Mouse (Mus musculus): ENCODE data around the gene Zfp955b.
"Not testable (repeated sequence)": the region's sequence is repeated elsewhere in the genome, so short reads cannot be mapped to it uniquely, and the experiment has no call there.

Zfp955b gene

GRCm38 (mm10) chr17:33289039-33289875, at the start of gene Zfp955b:
TSS of gene Zfp955b (plus strand) at chr17:33289544.
- DNase-seq (ENCODE audit: low spot score in 2 of 2): not testable (repeated sequence)

- DNase-seq (ENCODE audit: low spot score in 2 of 2): not testable (repeated sequence)
Observed at GRCm38 (mm10) chr17:33254530-33255318, 34.6 kb upstream of the Zfp955b start, which contains the start of gene Zfp955a. TSS of gene Zfp955a (minus strand) at chr17:33255145.

GRCm38 (mm10) chr17:33255319-33255657, 34.1 kb upstream of the Zfp955b start:
- not testable (repeated sequence) for DNase-seq (ENCODE audit: low spot score in 2 of 2)

- no peak for DNase-seq (ENCODE audit: low spot score in 2 of 2)
Observed at GRCm38 (mm10) chr17:33264376-33264775, 25.0 kb upstream of the Zfp955b start, which contains the start of gene Olfr63. TSS of gene Olfr63 (plus strand) at chr17:33264676.

- no peak for DNase-seq (ENCODE audit: low spot score in 2 of 2)
Observed at GRCm38 (mm10) chr17:33268907-33269306, 20.4 kb upstream of the Zfp955b start.

GRCm38 (mm10) chr17:33289876-33290149, 469 bp downstream of the Zfp955b start:
- DNase-seq (ENCODE audit: low spot score in 2 of 2): not testable (repeated sequence)

- no peak for DNase-seq (ENCODE audit: low spot score in 2 of 2)
Observed at GRCm38 (mm10) chr17:33352981-33353380, 63.6 kb downstream of the Zfp955b start.

All from spleen, postnatal 4 days (tissue).